Comparison of ENCODE assay signal across 20 mouse cellular contexts in the genomic region with DNA sequence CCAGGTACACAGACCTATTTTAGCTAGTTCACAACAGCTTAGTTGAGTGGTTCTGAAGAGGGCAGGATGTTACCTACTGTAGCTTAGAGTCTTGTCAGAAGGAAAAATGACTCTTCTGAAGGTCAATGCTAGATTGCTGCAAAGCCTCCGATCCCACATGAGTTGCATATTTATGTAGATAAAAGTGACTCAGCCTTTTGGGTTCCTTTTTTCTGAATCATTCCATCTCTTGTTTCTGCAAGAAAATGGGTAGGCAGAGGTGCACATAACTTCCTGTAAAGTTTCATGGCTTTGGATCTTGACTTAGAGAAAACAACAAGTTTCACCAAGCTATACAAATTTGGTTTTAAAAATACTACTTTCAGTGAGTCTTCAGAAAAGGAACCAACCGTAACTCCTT.
DNase-seq lines count a peak whose midpoint lies in the region; ATAC-seq and TF ChIP-seq lines count a peak whose summit lies in the region.
"Had no signal": no experiment of that assay in that cellular context is flagged by ENCODE, and none has a peak within 500 bp of the region (broad histone marks: within the 10 kb centered on the region; RNA-seq: fewer than 3 reads in every experiment).

No protein-coding gene starts in this region.

- H3K9me3 ChIP-seq in MEL (replicated peaks; ENCODE audit: insufficient read depth, low read length) = no peaks in the 10 kb centered on the region
- no peaks in the 10 kb centered on the region for H3K9me3 ChIP-seq in hindbrain, embryonic 16.5 days (ENCODE audit: control insufficient read depth, low read length)
- no peaks in the 10 kb centered on the region for H3K9me3 ChIP-seq in intestine, postnatal 0 days (ENCODE audit: control insufficient read depth)
- H3K9me3 ChIP-seq in midbrain, postnatal 0 days (ENCODE audit: low read length) = no peaks in the 10 kb centered on the region
- H3K9me3 ChIP-seq: embryonic facial prominence, embryonic 13.5 days; heart, embryonic 13.5 days; hindbrain, embryonic 12.5 days had no signal

- TF ChIP-seq POLR2A in MEL (IDR thresholded peaks at IDR 0.05; ENCODE audit: control insufficient read depth in 1 of 2, insufficient read depth in 1 of 2, low read depth in 1 of 2, low read length in 2 of 2, poor library complexity in 1 of 2) = no peak
- TF ChIP-seq POLR2A in cortical plate, adult 2 months (IDR thresholded peaks at IDR 0.05; ENCODE audit: extremely low read depth, insufficient read depth, low read length) = no peak

- DNase-seq in 416B (ENCODE audit: low read depth) (peak; percentile 91), MEL (ENCODE audit: low read depth, low spot score) (peak; percentile 32)
- DNase-seq in lung, postnatal 25 days (ENCODE audit: low spot score) = no peak
- DNase-seq in midbrain, postnatal 0 days (ENCODE audit: low spot score) = no peak
- DNase-seq: adrenal gland, adult 8-10 months; adrenal gland, postnatal 36 days; cerebellum, adult 11 months; cerebellum, adult 8-10 months; cerebellum, postnatal 14 days; gastrocnemius, postnatal 10 days; heart, postnatal 36 days had no signal

- no peak overlapping the region for H3K9ac ChIP-seq in MEL (ENCODE audit: control insufficient read depth, low read depth, low read length, poor library complexity, severe bottlenecking)
- H3K9ac ChIP-seq in hindbrain, embryonic 16.5 days (ENCODE audit: low read depth, low read length) = no peak overlapping the region
- no peak overlapping the region for H3K9ac ChIP-seq in intestine, postnatal 0 days (ENCODE audit: low read depth, low read length)
- H3K9ac ChIP-seq in midbrain, postnatal 0 days (replicated peaks; ENCODE audit: low read length, poor library complexity, severe bottlenecking) = no peak overlapping the region
- H3K9ac ChIP-seq: embryonic facial prominence, embryonic 13.5 days; heart, embryonic 13.5 days; hindbrain, embryonic 12.5 days had no signal

- H3K27me3 ChIP-seq in MEL (ENCODE audit: control insufficient read depth in 1 of 2, insufficient read depth in 2 of 2, low read length in 2 of 2) = no peaks in the 10 kb centered on the region
- no peaks in the 10 kb centered on the region for H3K27me3 ChIP-seq in hindbrain, embryonic 16.5 days (replicated peaks; ENCODE audit: control insufficient read depth, insufficient read depth, low read length)
- no peaks in the 10 kb centered on the region for H3K27me3 ChIP-seq in intestine, postnatal 0 days (replicated peaks; ENCODE audit: control insufficient read depth, insufficient read depth, low read length)
- no peaks in the 10 kb centered on the region for H3K27me3 ChIP-seq in midbrain, postnatal 0 days (ENCODE audit: insufficient read depth, low read length)
- H3K27me3 ChIP-seq: embryonic facial prominence, embryonic 13.5 days; heart, embryonic 13.5 days; hindbrain, embryonic 12.5 days had no signal

- H3K4me3 ChIP-seq in MEL (ENCODE audit: control insufficient read depth in 1 of 2, insufficient read depth in 1 of 2, low read depth in 2 of 2, low read length in 2 of 2) = no peak overlapping the region
- H3K4me3 ChIP-seq in cortical plate, adult 2 months (ENCODE audit: insufficient read depth, low read length) = no peak overlapping the region
- H3K4me3 ChIP-seq in hindbrain, embryonic 16.5 days (ENCODE audit: low read length) = no peak overlapping the region
- H3K4me3 ChIP-seq in intestine, postnatal 0 days (ENCODE audit: low read depth, low read length) = no peak overlapping the region
- H3K4me3 ChIP-seq in midbrain, postnatal 0 days (ENCODE audit: low read depth, low read length) = no peak overlapping the region
- H3K4me3 ChIP-seq: embryonic facial prominence, embryonic 13.5 days; heart, embryonic 13.5 days; hindbrain, embryonic 12.5 days had no signal

- TF ChIP-seq CTCF in MEL (IDR thresholded peaks at IDR 0.05 in 2 of 3, conservative IDR thresholded peaks at IDR 0.05 in 1 of 3; ENCODE audit: control insufficient read depth in 1 of 3, insufficient read depth in 1 of 3, low read depth in 2 of 3, low read length in 3 of 3, poor library complexity in 1 of 3, severe bottlenecking in 1 of 3) = no peak
- no peak for TF ChIP-seq CTCF in cortical plate, adult 2 months (IDR thresholded peaks at IDR 0.05; ENCODE audit: extremely low read depth, insufficient read depth, low read length)
- no peak for TF ChIP-seq CTCF in intestine, postnatal 0 days (IDR thresholded peaks at IDR 0.05; ENCODE audit: low read depth)
- TF ChIP-seq CTCF in midbrain, postnatal 0 days (IDR thresholded peaks at IDR 0.05) = no peak

- H3K4me2 ChIP-seq in hindbrain, embryonic 16.5 days (ENCODE audit: low read length) = no peak overlapping the region
- no peak overlapping the region for H3K4me2 ChIP-seq in intestine, postnatal 0 days (replicated peaks; ENCODE audit: low read depth)
- no peak overlapping the region for H3K4me2 ChIP-seq in midbrain, postnatal 0 days (ENCODE audit: low read depth, low read length, poor library complexity, severe bottlenecking)
- H3K4me2 ChIP-seq: embryonic facial prominence, embryonic 13.5 days; heart, embryonic 13.5 days; hindbrain, embryonic 12.5 days had no signal

- no peaks in the 10 kb centered on the region for H3K79me2 ChIP-seq in MEL (ENCODE audit: control insufficient read depth, insufficient read depth, low read length, poor library complexity)

- TF ChIP-seq RAD21 in MEL (IDR thresholded peaks at IDR 0.05; ENCODE audit: low read depth, low read length) = no peak

- peak overlapping the region; percentile 35; the same call in 1 of the 2 replicates for H3K27ac ChIP-seq in MEL (ENCODE audit: control insufficient read depth, low read depth, low read length)
- H3K27ac ChIP-seq in cortical plate, adult 2 months (ENCODE audit: insufficient read depth, low read length) = peak overlapping the region; percentile 65; the same call in 1 of the 2 replicates
- no peak overlapping the region for H3K27ac ChIP-seq in hindbrain, embryonic 16.5 days (ENCODE audit: low read depth, low read length)
- no peak overlapping the region for H3K27ac ChIP-seq in intestine, postnatal 0 days (ENCODE audit: low read depth, low read length)
- H3K27ac ChIP-seq in midbrain, postnatal 0 days (ENCODE audit: low read depth, low read length) = no peak overlapping the region
- H3K27ac ChIP-seq: embryonic facial prominence, embryonic 13.5 days; heart, embryonic 13.5 days; hindbrain, embryonic 12.5 days; hindbrain, postnatal 0 days had no signal

- no peak for TF ChIP-seq EP300 in MEL (IDR thresholded peaks at IDR 0.05; ENCODE audit: low read depth in 1 of 2, low read length in 2 of 2)

- H3K4me1 ChIP-seq in MEL (ENCODE audit: control insufficient read depth in 1 of 2, insufficient read depth in 2 of 2, low read length in 2 of 2) = peaks cover 0 to 3% of the 10 kb centered on the region in 2 experiments; a peak in 2 of 4 replicates
- H3K4me1 ChIP-seq in cortical plate, adult 2 months (ENCODE audit: control insufficient read depth, insufficient read depth, low read length) = peaks cover 1% of the 10 kb centered on the region; the same call in 1 of the 2 replicates
- H3K4me1 ChIP-seq in hindbrain, embryonic 16.5 days (ENCODE audit: control insufficient read depth, insufficient read depth, low read depth, low read length) = no peaks in the 10 kb centered on the region
- no peaks in the 10 kb centered on the region for H3K4me1 ChIP-seq in intestine, postnatal 0 days (replicated peaks; ENCODE audit: control insufficient read depth, insufficient read depth, low read length)
- H3K4me1 ChIP-seq in midbrain, postnatal 0 days (ENCODE audit: insufficient read depth, low read length) = no peaks in the 10 kb centered on the region
- H3K4me1 ChIP-seq: embryonic facial prominence, embryonic 13.5 days; hindbrain, embryonic 12.5 days had no signal

- ATAC-seq in megakaryocyte, adult 5-6 weeks (ENCODE audit: poor library complexity, severe bottlenecking) = peak; percentile 66
- no peak for ATAC-seq in hindbrain, embryonic 16.5 days
- no peak for ATAC-seq in intestine, postnatal 0 days
- no peak for ATAC-seq in midbrain, postnatal 0 days (ENCODE audit: low FRiP score)
- ATAC-seq: forebrain, embryonic 14.5 days; hindbrain, postnatal 0 days had no signal

- 96% methylated on average over 2 of the region's 2 CpGs for WGBS in hindbrain, embryonic 16.5 days
- 92% methylated on average over 2 of the region's 2 CpGs for WGBS in intestine, postnatal 0 days
- WGBS in midbrain, postnatal 0 days = 94% methylated on average over 2 of the region's 2 CpGs

- peaks cover 0 to 5% of the 10 kb centered on the region in 2 experiments; a peak in 2 of 4 replicates for H3K36me3 ChIP-seq in MEL (ENCODE audit: control insufficient read depth in 1 of 2, insufficient read depth in 2 of 2, low read length in 2 of 2)
- H3K36me3 ChIP-seq in hindbrain, embryonic 16.5 days (ENCODE audit: control insufficient read depth, insufficient read depth, low read length) = no peaks in the 10 kb centered on the region
- H3K36me3 ChIP-seq in intestine, postnatal 0 days (ENCODE audit: control insufficient read depth, insufficient read depth) = no peaks in the 10 kb centered on the region
- no peaks in the 10 kb centered on the region for H3K36me3 ChIP-seq in midbrain, postnatal 0 days (ENCODE audit: insufficient read depth, low read length)
- H3K36me3 ChIP-seq: embryonic facial prominence, embryonic 13.5 days; heart, embryonic 13.5 days; hindbrain, embryonic 12.5 days had no signal

TF ChIP-seq in MEL, 35 proteins besides CTCF, POLR2A, EP300 and RAD21:
- TF ChIP-seq NELFE (IDR thresholded peaks at IDR 0.05; ENCODE audit: low read depth, low read length) (no peak), KAT2A (conservative IDR thresholded peaks at IDR 0.05; ENCODE audit: low read depth, low read length) (no peak), USF2 (IDR thresholded peaks at IDR 0.05; ENCODE audit: borderline replicate concordance in 1 of 2, insufficient read depth in 1 of 2, low read depth in 1 of 2, low read length in 2 of 2) (no peak), ETS1 (IDR thresholded peaks at IDR 0.05; ENCODE audit: low read depth, low read length) (peak; percentile 21; the same call in 1 of the 2 replicates), E2F4 (IDR thresholded peaks at IDR 0.05; ENCODE audit: borderline replicate concordance, low read depth, low read length) (no peak), ZNF384 (IDR thresholded peaks at IDR 0.05; ENCODE audit: low read depth, low read length) (no peak), MYC (IDR thresholded peaks at IDR 0.05; ENCODE audit: low read depth, low read length) (no peak), CHD2 (IDR thresholded peaks at IDR 0.05; ENCODE audit: low read length) (no peak)

Comparison
In these comparisons a context has a peak if more than half of its experiments do, and no peak if none do; other contexts are left out.
1. DNase-seq: peak in 416B (single experiment) and MEL (single experiment); none in lung, postnatal 25 days (single experiment) and midbrain, postnatal 0 days (single experiment).
2. H3K27ac ChIP-seq: peak in MEL (single experiment) and cortical plate, adult 2 months (single experiment); none in hindbrain, embryonic 16.5 days (single experiment), intestine, postnatal 0 days (single experiment) and midbrain, postnatal 0 days (single experiment).